Mouse (Mus musculus): ENCODE data around the gene Krtap4-8.
"Not testable (repeated sequence)": the region's sequence is repeated elsewhere in the genome, so short reads cannot be mapped to it uniquely, and the experiment has no call there.

Gene Krtap4-8

GRCm38 (mm10) chr11:99780604-99781003 is at the start of gene Krtap4-8:
Gene Krtap4-8, minus strand, starts transcription at chr11:99780704.
- DNase-seq (ENCODE audit: low spot score in 2 of 2): no peak

- DNase-seq (ENCODE audit: low spot score in 2 of 2): not testable (repeated sequence)
Measured at GRCm38 (mm10) chr11:99815566-99815965, 35.1 kb upstream of the Krtap4-8 start, which contains the start of gene Gm11564. Gene Gm11564, minus strand, starts transcription at chr11:99815666.

- DNase-seq (ENCODE audit: low spot score in 2 of 2): not testable (repeated sequence)
Measured at GRCm38 (mm10) chr11:99809792-99810191, 29.3 kb upstream of the Krtap4-8 start, which contains the start of gene Krtap4-13. Gene Krtap4-13, minus strand, starts transcription at chr11:99809892.

- not testable (repeated sequence) for DNase-seq (ENCODE audit: low spot score in 2 of 2)
Measured at GRCm38 (mm10) chr11:99804346-99804745, 23.8 kb upstream of the Krtap4-8 start, which contains the start of gene Gm11554. Gene Gm11554, minus strand, starts transcription at chr11:99804446.

- DNase-seq (ENCODE audit: low spot score in 2 of 2): not testable (repeated sequence)
Measured at GRCm38 (mm10) chr11:99798832-99799231, 18.3 kb upstream of the Krtap4-8 start, which contains the start of gene Gm11569. Gene Gm11569, minus strand, starts transcription at chr11:99798932.

GRCm38 (mm10) chr11:99793367-99793766 is 12.9 kb upstream of the Krtap4-8 start, which contains the start of gene Gm11596:
Gene Gm11596, minus strand, starts transcription at chr11:99793467.
- no peak for DNase-seq (ENCODE audit: low spot score in 2 of 2)

GRCm38 (mm10) chr11:99784900-99785299 is 4.4 kb upstream of the Krtap4-8 start, which contains the start of gene Krtap4-9:
Gene Krtap4-9, plus strand, starts transcription at chr11:99785200.
- not testable (repeated sequence) for DNase-seq (ENCODE audit: low spot score in 2 of 2)

- no peak for DNase-seq (ENCODE audit: low spot score in 2 of 2)
Measured at GRCm38 (mm10) chr11:99778401-99778800, 2.1 kb downstream of the Krtap4-8 start.

GRCm38 (mm10) chr11:99772813-99773212 is 7.7 kb downstream of the Krtap4-8 start, which contains the start of gene Gm11595:
Gene Gm11595, minus strand, starts transcription at chr11:99772913.
- not testable (repeated sequence) for DNase-seq (ENCODE audit: low spot score in 2 of 2)

GRCm38 (mm10) chr11:99768410-99768809 is 12.1 kb downstream of the Krtap4-8 start:
- no peak for DNase-seq (ENCODE audit: low spot score in 2 of 2)

GRCm38 (mm10) chr11:99758877-99759276 is 21.6 kb downstream of the Krtap4-8 start:
- DNase-seq (ENCODE audit: low spot score in 2 of 2): no peak

GRCm38 (mm10) chr11:99743985-99744384 is 36.5 kb downstream of the Krtap4-8 start:
- no peak for DNase-seq (ENCODE audit: low spot score in 2 of 2)

- no peak for DNase-seq (ENCODE audit: low spot score in 2 of 2)
Measured at GRCm38 (mm10) chr11:99734190-99734589, 46.3 kb downstream of the Krtap4-8 start, which contains the start of gene Gm14180. Gene Gm14180, minus strand, starts transcription at chr11:99734290.
